Mouse (Mus musculus) kidney, adult 2 months (tissue): ENCODE measurements at regions not wholly inside any gene's neighbourhood (a gene's known extent, or its start where the extent isn't known, plus 50 kb on each side); places are given as distances from the start of the nearest gene placed in this dataset.

Experiments
- DNase-seq: peaks from one replicate; pipeline ENCODE4 v3.0.0; 2021
- H3K27ac ChIP-seq: fragments of 200-500 bp; 2 replicates; pipeline ENCODE4 v1.5.1; 2012; ENCODE audit warnings: low read depth, low read length, control low read depth, inconsistent platforms; ENCODE audit not compliant: insufficient read depth
- H3K27me3 ChIP-seq: fragments of 200-500 bp; replicated peaks from 2 replicates; pipeline ENCODE4 v1.6.1; 2012; ENCODE audit warnings: mild to moderate bottlenecking, moderate library complexity, low read length, inconsistent platforms; ENCODE audit not compliant: control insufficient read depth, insufficient read depth
- H3K36me3 ChIP-seq: fragments of 200-500 bp; 2 replicates; pipeline ENCODE4 v1.6.1; 2012; ENCODE audit warnings: mild to moderate bottlenecking, moderate library complexity, low read length, inconsistent platforms; ENCODE audit not compliant: control insufficient read depth, insufficient read depth
- H3K4me1 ChIP-seq: fragments of 200-500 bp; 2 replicates; pipeline ENCODE4 v1.6.1; 2011; ENCODE audit warnings: low read length; ENCODE audit not compliant: control insufficient read depth, insufficient read depth
- H3K4me3 ChIP-seq: fragments of 200-500 bp; 2 replicates; pipeline ENCODE4 v1.5.1; 2011; ENCODE audit warnings: mild to moderate bottlenecking, low read depth, low read length, control low read depth; ENCODE audit not compliant: insufficient read depth
- CTCF ChIP-seq: fragments of 200-500 bp; conservative IDR thresholded peaks from 2 replicates; pipeline ENCODE4 v1.5.1; 2011; ENCODE audit warnings: low read depth, mild to moderate bottlenecking, control low read depth, low read length, moderate library complexity, mixed read lengths; ENCODE audit not compliant: insufficient read depth, insufficient read length
- POLR2A ChIP-seq: fragments of 200-500 bp; IDR thresholded peaks from one replicate; pipeline ENCODE4 v1.6.1; 2011; ENCODE audit warnings: low read depth, low read length, control low read depth
- WGBS: fragments of 180-500 bp; shearing (Covaris S2); methylation state at CpG from one replicate; pipeline ENCODE4 v1.1.7; 2018; 5-methylcytosine and 5-hydroxymethylcytosine counted together

DNA sequence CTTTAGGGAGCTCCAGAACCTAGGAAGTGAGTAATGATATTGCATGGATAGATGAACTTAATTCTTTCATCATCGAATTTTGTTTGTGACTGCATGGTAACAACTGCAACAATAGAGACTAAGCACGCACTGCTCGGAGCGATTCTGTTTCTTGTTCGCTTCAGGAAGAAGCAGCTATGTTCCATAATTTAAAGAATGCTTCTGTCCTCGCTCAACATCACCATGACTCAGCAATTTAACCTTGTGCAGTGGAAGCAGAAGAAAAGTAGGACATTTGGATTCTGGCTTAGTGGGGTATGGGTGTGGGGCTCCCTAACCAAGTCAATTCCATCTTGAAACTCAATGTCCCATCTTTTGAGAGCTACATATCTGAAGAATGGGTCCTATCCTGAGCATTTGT, 249.4 kb downstream of the Klf5 start:
- no peak overlapping the region for H3K27ac ChIP-seq
- no peaks in the 10 kb centered on the region for H3K27me3 ChIP-seq
- H3K4me1 ChIP-seq = no peaks in the 10 kb centered on the region
- no peak overlapping the region for H3K4me3 ChIP-seq
- no peak for TF ChIP-seq POLR2A
- no peak for TF ChIP-seq CTCF
- no peaks in the 10 kb centered on the region for H3K36me3 ChIP-seq
- DNase-seq = no peak
- 89% methylated on average over 6 of the region's 6 CpGs for WGBS

DNA sequence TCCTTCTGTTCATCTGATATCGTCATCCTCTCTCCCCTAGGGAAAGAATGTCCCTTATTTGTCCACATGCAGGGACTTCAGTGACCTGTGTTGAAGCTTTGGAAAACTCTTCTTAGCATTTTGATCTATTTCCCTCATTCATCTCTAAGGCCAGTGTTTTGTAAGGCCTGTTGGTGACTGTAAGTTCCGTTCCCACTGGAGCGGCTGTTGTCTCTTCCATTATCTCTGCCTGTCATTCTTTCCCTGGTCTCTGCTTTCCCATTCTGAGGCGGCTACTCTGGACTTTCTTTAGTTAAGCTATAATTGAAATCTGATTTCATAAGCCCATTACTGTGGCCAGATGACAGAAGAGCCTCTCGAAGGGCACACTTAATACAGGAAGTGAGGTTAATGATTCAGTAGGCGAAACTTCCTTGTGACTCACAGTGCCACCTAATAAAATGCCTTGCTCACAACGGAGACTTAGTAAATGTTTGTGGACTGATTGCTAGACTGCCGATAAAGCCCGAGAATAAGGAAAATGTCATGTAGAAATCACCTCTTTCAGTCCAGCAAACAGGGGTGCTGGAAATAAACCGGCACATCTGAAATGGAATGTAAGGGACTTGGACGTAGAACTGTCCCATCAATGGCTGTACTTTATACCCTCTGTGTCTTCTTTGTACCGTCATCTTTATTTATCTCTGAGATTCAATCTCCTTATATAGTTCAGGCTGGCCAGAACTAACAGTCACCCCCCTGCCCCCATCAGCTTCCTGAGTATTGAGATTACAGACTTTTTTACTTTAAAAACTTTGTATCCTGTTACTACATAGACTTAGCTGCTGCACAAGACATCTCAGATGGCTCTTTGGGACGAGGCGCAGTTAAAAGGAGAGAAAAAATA, 250.1 kb downstream of the Klf5 start:
- Histone ChIP-seq H3K4me3 (no peak overlapping the region), H3K36me3 (no peaks in the 10 kb centered on the region), H3K27me3 (no peaks in the 10 kb centered on the region), H3K4me1 (no peaks in the 10 kb centered on the region), H3K27ac (no peak overlapping the region)
- 50% methylated on average over 14 of the region's 14 CpGs for WGBS
- no peak for TF ChIP-seq CTCF
- TF ChIP-seq POLR2A = no peak
- peak; percentile 10 for DNase-seq

DNA sequence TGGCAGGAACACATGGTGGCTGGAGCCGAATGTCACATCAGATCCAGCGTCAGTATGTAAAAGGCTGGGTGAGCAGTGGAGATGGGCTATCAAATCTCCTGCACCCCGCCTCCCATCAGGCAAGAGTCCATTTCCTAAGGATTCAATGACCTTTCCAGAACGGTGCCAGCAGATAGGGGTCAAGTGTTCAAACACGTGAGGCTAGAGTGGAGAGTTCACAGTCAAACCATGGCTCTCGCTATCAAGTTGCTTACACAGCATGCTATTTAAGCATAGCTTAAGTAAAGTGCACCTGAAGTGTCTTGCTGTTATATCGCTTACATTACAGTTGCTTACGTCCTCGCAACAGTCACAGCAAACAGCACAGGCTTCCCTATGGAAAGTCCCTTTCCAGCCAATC, 265.5 kb downstream of the Klf5 start:
- Histone ChIP-seq H3K4me3 (no peak overlapping the region), H3K4me1 (no peaks in the 10 kb centered on the region), H3K36me3 (no peaks in the 10 kb centered on the region), H3K27me3 (no peaks in the 10 kb centered on the region), H3K27ac (no peak overlapping the region)
- WGBS = 53% methylated on average over 9 of the region's 9 CpGs
- peak; percentile 72 for DNase-seq
- TF ChIP-seq CTCF (no peak), POLR2A (no peak)

DNA sequence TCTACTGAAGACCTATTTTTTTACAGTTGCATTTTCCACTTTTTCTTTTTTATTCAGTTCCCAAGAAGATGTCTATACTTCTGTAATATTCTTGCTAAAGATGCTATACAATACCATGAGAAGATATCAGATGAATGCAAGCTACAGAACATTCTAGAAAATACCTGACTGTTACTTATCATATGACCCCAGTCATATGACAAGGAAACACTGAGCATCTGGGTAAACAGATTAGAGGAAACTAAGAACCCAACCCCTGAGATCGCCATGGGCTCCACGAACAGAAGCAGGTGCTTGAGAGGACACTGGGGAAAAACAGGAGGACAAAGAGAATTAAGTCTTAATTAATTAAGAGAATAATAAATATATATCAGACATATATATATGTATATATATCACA, 275.7 kb downstream of the Klf5 start:
- H3K36me3 ChIP-seq = no peaks in the 10 kb centered on the region
- no peak overlapping the region for H3K4me3 ChIP-seq
- no peaks in the 10 kb centered on the region for H3K4me1 ChIP-seq
- H3K27ac ChIP-seq = no peak overlapping the region
- no peaks in the 10 kb centered on the region for H3K27me3 ChIP-seq
- WGBS = 91% methylated on average over 2 of the region's 2 CpGs
- TF ChIP-seq POLR2A (no peak), CTCF (no peak)
- DNase-seq = no peak

DNA sequence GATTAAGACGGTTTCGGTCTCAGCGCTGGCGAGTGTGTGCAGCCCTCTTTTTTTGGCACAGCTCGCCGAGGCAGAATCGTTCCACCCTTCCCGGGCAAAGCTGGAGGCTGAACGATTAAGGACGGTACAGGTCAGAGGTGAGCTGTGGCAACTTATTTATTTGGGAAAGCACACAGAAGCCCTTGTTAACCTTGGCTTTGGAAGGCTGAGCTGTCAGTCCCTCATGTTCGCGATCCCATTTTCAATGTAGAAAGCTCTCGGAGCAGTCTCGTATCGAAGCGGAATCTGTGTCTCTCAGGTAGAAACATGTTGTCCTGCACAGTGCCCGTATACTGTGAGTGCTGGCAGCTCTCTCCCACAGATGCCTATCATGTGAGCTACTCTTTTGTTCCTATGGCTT, 280.2 kb downstream of the Klf5 start:
- Histone ChIP-seq H3K27ac (0 out of 2 replicates have a peak overlapping the region, but pooled peaks have one; percentile 17), H3K36me3 (no peaks in the 10 kb centered on the region), H3K4me3 (peak overlapping the region; percentile 55), H3K4me1 (peaks cover 3% of the 10 kb centered on the region; the same call in 1 of the 2 replicates), H3K27me3 (no peaks in the 10 kb centered on the region)
- no peak for TF ChIP-seq CTCF
- WGBS = 26% methylated on average over 17 of the region's 17 CpGs
- peak; percentile 33 for DNase-seq

DNA sequence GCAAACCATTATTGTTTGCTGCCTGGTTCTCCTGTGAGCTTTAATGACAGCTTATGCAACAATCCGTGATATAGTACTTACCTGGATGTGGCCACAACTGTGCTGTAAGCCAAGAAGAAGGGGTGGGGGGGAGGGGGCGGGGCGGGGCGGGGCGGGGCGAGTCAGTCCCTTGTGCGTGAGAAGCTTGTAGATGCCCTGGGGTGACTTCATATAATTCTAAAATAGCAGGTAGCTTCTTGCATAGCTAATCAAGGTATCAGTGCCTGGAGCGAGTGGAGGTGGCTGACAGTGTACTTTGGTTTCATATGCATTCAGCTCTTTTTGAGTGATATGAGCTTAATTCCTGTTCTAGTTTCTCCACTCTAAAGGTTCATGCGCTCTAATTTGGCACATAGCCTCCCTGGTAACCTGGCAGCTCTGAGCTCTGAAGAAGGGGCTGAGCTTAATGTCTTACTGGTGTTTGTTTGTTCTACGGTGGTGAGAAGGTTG, 280.8 kb downstream of the Klf5 start:
- no peak overlapping the region; the same call in 1 of the 2 replicates for H3K27ac ChIP-seq
- H3K4me3 ChIP-seq = no peak overlapping the region
- TF ChIP-seq CTCF (no peak), POLR2A (no peak)
- 8% methylated on average over 10 of the region's 10 CpGs for WGBS
- H3K27me3 ChIP-seq = no peaks in the 10 kb centered on the region
- H3K4me1 ChIP-seq = peaks cover 3% of the 10 kb centered on the region; the same call in 1 of the 2 replicates
- no peaks in the 10 kb centered on the region for H3K36me3 ChIP-seq
- DNase-seq = peak; percentile 11

DNA sequence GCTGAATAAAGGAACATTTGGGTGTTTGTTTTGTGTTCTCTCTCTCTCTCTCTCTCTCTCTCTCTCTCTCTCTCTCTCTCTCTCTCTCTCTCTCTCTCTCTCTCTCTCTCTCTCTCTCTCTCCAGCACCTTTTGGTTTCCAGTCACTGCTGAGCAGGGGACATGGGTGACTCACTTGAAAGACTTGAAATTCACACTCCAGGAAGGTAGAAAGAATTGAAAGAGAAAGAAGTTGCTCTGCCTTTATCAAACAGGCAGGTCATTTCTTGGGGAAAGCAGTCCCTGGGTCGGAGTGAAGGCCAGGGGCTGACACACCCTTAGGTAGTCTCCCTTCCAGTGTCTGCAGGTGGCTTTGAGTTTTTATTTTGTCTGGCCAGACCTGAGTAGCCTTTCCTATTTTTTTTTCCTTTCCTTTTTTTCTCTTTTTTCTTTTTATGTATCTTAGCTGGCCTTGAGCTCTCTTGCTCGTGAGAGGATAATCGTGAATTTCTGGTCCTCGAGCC, 281.3 kb downstream of the Klf5 start:
- TF ChIP-seq POLR2A (no peak), CTCF (no peak)
- no peaks in the 10 kb centered on the region for H3K36me3 ChIP-seq
- peaks cover 3% of the 10 kb centered on the region; the same call in 1 of the 2 replicates for H3K4me1 ChIP-seq
- DNase-seq = no peak
- H3K27ac ChIP-seq = no peak overlapping the region
- 77% methylated on average over 4 of the region's 4 CpGs for WGBS
- no peak overlapping the region for H3K4me3 ChIP-seq
- no peaks in the 10 kb centered on the region for H3K27me3 ChIP-seq
